Mouse (Mus musculus): ENCODE data around the gene Orai1.
"Not testable (repeated sequence)": the region's sequence is repeated elsewhere in the genome, so short reads cannot be mapped to it uniquely, and the experiment has no call there.

DNA sequence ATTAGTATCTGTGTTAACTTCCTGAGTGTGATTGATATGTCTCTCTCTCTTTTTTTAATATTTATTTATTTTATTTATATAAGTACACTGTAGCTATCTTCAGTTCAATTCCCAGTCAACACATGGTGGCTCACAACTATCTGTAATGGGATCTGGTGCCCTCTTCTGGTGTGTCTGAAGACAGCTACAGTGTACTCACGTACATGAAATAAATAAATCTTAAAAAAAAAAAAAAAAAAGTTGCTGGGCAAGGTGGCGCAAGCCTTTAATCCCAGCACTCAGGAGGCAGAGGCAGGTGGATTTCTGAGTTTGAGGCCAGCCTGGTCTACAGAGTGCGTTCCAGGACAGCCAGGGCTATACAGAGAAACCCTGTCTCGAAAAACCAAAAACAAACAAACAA is 40.2 kb upstream of the Orai1 start:
- TF ChIP-seq CTCF (IDR thresholded peaks at IDR 0.05; ENCODE audit: control insufficient read depth, insufficient read depth, insufficient replicate concordance, low read depth, low read length); POLR2A (IDR thresholded peaks at IDR 0.05; ENCODE audit: control insufficient read depth, low read depth, low read length): not testable (repeated sequence)
